7 mouse cellular contexts compared by ENCODE assay signal in the genomic region with DNA sequence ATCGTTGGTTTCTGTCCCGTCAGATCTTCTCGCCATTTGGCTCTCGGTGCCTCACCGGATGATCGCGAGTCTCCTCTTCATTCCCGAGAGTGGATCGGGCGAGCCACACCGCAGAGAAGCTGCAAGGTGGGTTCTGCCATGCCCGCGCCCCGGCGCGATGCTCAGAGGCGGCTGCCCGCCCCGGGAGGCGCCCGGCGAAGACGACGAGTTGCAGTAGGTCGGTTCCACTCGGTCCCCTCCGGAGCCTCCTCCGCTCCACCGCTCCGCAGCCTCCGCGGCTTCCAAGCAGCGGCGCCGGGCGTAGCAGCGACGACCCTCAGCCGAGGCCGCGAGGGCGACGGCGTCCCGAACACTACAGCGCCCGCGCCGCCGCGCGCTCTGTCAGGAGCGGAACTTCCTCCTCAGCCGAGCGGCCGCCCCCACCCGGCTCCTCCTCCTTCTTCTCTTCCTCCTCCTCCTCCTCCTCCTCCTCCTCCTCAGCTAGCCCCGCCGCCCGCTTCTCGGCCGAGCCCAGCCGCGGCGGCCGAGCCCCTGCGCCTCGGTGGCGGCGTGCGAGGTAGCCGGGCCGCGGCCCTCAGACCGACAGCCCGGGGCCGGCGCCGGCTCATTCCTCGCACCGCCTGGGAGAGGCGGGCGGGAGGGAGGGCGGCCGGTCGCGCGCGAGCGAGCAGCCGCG. TPM values are rescaled to one million over a fixed set of nuclear protein-coding genes. Genes with fewer than 3 reads are reported as not detected.
DNase-seq lines count a peak whose midpoint lies in the region; ATAC-seq lines count a peak whose summit lies in the region.

A gene (minus strand): TSS at position 417 of the 676 bp plus-strand sequence.

- peaks cover 36% of the 10 kb centered on the region for H3K4me1 ChIP-seq in limb, embryonic 13.5 days
- H3K4me1 ChIP-seq in midbrain, embryonic 15.5 days: peaks cover 33% of the 10 kb centered on the region

- peak within 1 kb of the TSS; percentile 93 for H3K4me2 ChIP-seq in limb, embryonic 13.5 days (replicated peaks)
- peak within 1 kb of the TSS; percentile 66 for H3K4me2 ChIP-seq in midbrain, embryonic 15.5 days

- H3K4me3 ChIP-seq in limb, embryonic 13.5 days: peak within 1 kb of the TSS; percentile 85
- peak within 1 kb of the TSS; percentile 96 for H3K4me3 ChIP-seq in midbrain, embryonic 15.5 days

- peak; percentile 82 for ATAC-seq in granulocyte monocyte progenitor cell, adult 5-6 weeks (replicated peaks; ENCODE audit: poor library complexity, severe bottlenecking)
- ATAC-seq in limb, embryonic 13.5 days (ENCODE audit: low FRiP score, low read depth): peak; percentile 93
- ATAC-seq in midbrain, embryonic 15.5 days (replicated peaks): peak; percentile 93

- H3K27ac ChIP-seq in limb, embryonic 13.5 days: peak within 1 kb of the TSS; percentile 97
- H3K27ac ChIP-seq in midbrain, embryonic 15.5 days: peak within 1 kb of the TSS; percentile 99

- peak within 1 kb of the TSS; percentile 94 for H3K9ac ChIP-seq in limb, embryonic 13.5 days
- H3K9ac ChIP-seq in midbrain, embryonic 15.5 days: peak within 1 kb of the TSS; percentile 91

- no peaks in the 10 kb centered on the region for H3K27me3 ChIP-seq in limb, embryonic 13.5 days
- H3K27me3 ChIP-seq in midbrain, embryonic 15.5 days (replicated peaks): no peaks in the 10 kb centered on the region

- 0% methylated on average over 56 of the region's 92 CpGs for WGBS in limb, embryonic 13.5 days
- WGBS in midbrain, embryonic 15.5 days: under 1% methylated on average over 81 of the region's 92 CpGs

- H3K36me3 ChIP-seq in limb, embryonic 13.5 days: no peaks in the 10 kb centered on the region
- no peaks in the 10 kb centered on the region for H3K36me3 ChIP-seq in midbrain, embryonic 15.5 days (replicated peaks)

- DNase-seq in adrenal gland, postnatal 14 days: peak; percentile 92
- DNase-seq in embryo, embryonic 9.5 days (ENCODE audit: extremely low spot score): peak; percentile 85
- DNase-seq in kidney, adult 11 months: peak; percentile 83
- peak; percentile 84 to 87 for DNase-seq in spleen, adult 18-20 months

- no peaks in the 10 kb centered on the region for H3K9me3 ChIP-seq in limb, embryonic 13.5 days
- no peaks in the 10 kb centered on the region for H3K9me3 ChIP-seq in midbrain, embryonic 15.5 days

RNA-seq across cellular contexts. Expression of the gene that starts here (rescaled TPM):
- 89.6 and 90.3 TPM in 2 replicates for total RNA-seq in adrenal gland, postnatal 14 days (2021)
- total RNA-seq in granulocyte monocyte progenitor cell, adult 5-6 weeks (2014; fragmentation: Nextera tagmentation): 15.2 and 17.7 TPM in 2 replicates
- total RNA-seq in granulocyte monocyte progenitor cell, adult 5-6 weeks (2017): 64.0 and 68.5 TPM in 2 replicates
- polyA plus RNA-seq in limb, embryonic 13.5 days (2015; fragmentation: Nextera tagmentation; extraction: Ambion mirVana): 70.0 and 73.1 TPM in 2 replicates
- polyA plus RNA-seq in midbrain, embryonic 15.5 days (2015; fragmentation: Nextera tagmentation; extraction: Ambion mirVana): 36.2 and 43.0 TPM in 2 replicates

Comparison
In these comparisons a context has a peak if more than half of its experiments do, and no peak if none do; other contexts are left out.
1. Peak in every context shown above with its lines: DNase-seq, ATAC-seq, H3K4me3 ChIP-seq and H3K27ac ChIP-seq.